Mouse (Mus musculus): Measurements from ENCODE around the gene Mbtd1.

Gene Mbtd1

DNA sequence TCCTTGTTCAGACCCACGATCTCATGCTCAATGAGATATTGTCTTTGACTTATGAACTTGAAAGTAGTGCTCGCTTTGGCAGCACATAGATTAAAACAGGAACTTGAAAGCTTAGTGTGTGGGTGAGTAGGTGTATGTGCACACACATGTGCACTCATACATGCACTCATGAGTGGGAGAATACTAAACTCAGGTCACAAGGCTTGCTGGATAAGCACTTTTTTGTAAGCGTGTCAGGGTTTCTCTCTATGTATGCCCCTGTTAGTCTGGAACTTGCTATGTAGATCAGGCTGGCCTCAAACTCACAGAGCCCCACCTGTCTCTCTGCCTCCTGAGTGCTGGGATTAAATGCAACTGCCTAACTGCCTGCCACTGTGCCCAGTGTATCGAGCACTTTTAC, 101.4 kb downstream of the Mbtd1 start:
- DNase-seq (ENCODE audit: low spot score), result no peak

DNA sequence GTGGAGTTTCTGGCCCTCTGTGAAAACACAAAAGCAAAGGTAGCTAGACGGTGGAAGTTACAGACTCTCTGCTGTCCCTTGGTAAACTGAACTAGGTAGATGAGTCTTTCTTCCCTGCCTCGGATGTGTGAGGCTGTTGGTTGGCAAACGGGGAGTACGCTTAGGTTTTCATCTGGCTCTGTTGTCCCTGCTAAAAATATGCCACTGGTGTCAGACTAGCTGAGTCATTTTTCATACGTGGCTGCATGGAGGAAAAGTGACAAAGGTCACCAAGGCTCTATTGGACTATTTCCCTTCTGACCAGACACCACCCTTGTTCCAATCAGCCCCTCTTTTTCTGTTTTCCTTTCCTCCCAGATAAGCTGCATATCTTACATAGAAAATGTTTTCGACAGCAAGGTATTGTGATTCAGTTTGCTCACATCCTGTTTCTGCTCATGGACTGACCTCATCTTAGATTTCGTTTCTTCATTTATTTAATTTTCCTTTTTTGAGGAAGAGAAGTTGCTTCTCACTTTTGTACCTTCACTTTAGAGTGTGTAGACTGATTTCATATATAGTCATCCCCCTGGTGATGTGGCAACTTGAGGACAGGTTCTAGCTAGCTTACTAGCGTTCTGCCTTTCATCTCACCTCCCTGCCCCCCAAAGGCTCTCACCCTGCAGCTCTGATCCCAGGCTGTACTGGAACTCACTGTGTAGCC, 102.1 kb downstream of the Mbtd1 start:
- DNase-seq (ENCODE audit: low spot score), result no peak

DNA sequence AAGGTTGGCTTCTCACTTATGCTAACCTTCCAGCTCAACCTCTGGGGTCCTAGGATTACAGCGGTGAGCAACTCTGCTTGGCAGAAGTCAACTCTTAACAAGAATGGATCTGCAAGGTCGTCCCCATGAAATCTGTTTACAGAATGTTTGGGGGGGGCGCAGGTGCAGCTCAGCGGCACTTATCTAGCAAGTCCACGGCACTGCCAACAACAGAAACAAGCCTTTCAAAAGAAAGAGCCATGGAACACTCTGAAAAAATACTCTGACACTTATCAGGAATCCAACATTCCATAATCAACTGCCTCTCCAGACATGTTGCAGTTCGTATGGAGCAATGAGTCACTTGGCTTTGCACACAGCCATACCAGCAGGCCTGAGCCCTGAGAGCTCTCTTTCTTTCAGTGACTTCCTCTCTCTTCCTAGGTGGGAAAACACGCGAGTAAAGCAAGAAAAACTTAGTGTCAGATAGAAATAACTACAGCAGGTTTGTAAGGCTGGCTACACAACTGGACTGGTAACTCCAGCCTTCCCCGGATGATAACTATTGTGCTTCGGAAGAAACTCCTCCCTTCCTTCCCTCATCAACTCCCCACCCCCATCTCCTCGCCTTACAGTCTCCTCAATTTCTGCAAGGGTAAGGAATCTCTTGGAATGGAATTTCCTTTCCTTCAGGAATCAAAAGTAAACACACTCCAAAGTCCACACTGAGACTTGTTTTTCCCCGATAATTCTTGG, 102.8 kb downstream of the Mbtd1 start:
- peak; percentile 25 for DNase-seq (ENCODE audit: low spot score)

DNA sequence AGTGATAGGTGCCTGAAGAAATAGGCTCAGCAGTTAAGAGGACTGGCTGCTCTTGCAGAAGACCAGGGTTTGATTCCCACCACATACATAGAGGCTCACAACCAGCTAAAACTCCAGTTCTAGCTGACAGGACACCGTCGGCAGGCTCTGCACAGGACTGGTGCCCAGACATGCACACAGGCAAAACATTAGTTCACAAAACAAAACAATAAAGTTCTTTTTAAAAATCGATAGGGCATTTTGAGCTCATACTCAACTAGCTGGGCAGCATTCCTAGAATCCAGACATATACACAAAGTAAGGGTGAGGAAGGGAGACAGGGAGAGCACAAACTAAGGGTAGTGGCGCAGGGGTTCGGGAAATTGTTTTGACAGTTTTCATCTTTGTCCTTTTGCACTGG, 108.9 kb downstream of the Mbtd1 start:
- peak; percentile 9 for DNase-seq (ENCODE audit: low spot score)

DNA sequence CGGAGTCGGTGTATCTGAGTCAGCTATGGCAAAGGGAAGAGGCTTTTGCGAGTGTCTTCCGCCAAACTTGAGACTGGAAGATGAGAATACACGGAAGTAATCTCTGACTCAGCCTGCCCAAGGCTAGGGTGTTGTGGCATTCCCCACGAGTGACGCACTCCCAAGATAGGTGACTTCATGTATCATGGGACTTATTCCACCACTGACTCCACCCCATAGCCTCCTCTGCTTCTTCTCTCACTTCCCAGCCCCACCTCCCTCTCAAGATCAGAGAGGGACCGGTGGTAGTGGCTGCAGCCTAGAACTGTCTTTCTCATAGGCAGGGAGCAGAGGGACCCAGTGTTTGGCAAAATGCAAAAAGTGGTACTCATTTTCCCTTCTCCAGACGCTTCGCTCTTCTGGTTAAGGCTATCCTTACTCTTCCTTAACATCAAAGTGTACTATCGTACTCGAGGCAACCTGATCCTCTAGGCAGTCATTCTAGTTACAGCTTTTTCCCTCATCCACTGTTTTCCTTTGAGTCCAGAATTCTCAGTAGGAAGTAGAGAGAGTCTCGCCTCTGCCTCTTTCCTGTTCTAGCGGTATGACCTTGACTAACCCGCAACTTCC, 109.6 kb downstream of the Mbtd1 start:
- DNase-seq (ENCODE audit: low spot score), result peak; percentile 88

DNA sequence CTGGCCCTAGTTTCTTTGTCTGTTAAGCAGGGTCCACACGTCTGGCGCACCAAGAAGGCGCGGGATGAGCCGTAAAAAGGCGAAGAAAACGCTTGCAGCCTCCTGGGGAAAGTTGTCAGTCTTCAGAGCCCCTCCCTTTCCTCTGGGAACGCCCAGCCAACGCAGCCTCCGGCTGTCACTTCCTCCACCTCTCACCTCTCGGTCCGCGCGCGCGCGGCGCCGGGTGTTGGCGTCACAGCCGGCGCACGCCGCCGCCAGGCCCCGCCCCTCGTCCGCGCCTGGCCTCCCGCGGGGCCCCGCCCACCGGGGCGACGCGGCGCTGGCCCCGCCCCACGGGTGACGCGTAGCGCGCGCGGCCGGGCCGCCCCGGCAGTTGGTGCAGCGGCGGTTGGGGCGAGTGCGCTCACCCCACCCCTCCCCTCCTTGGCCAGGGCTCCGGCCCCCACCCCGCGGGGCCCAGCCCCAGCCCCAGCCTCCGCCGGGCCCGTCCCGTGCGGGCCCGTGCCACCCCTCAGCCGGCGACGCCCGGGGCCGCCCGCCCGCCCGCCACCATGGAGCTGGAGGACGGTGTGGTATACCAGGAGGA, 110.2 kb downstream of the Mbtd1 start, which contains the start of gene Spag9:
Gene Spag9 (plus strand): TSS at position 372 of the 586 bp plus-strand sequence.
- DNase-seq (ENCODE audit: low spot score), result peak; percentile 92

Data from urinary bladder, postnatal 14 days (tissue).